11 mouse cellular contexts compared by ENCODE assay signal in the genomic region with DNA sequence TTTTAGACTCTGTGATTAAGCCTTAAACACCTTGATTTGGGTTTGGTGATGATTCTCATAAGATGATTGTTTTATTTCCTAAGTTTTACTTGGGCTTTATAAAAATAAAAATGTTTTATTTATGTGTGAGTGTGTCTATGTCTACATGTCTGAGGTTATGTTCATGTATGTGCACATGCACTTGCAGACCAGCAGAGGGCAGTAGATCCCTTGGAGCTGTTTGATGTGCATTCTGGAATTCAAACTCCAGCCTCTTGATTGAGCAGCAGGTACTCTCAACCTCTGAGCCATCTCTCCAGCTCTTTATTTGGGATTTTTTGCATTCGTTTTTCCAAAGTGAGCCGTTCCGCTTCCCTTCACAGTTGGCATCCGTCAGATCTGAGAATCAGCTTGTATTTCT.
DNase-seq lines count a peak whose midpoint lies in the region; ATAC-seq and TF ChIP-seq lines count a peak whose summit lies in the region.
"Had no signal": no experiment of that assay in that cellular context is flagged by ENCODE, and none has a peak within 500 bp of the region (broad histone marks: within the 10 kb centered on the region; RNA-seq: fewer than 3 reads in every experiment).

No protein-coding gene starts in this region.

- DNase-seq in CD4-positive, CD25-positive, alpha-beta regulatory T cell, adult 2 months (ENCODE audit: low read depth, low spot score): peak; percentile 9
- peak; percentile 10 for DNase-seq in kidney, adult 2 months
- no peak for DNase-seq in kidney, postnatal 10 days
- peak; percentile 9 for DNase-seq in 3T3-L1 (ENCODE audit: low read depth, low spot score)
- DNase-seq in neural tube, embryonic 10.5 days (ENCODE audit: extremely low spot score, low spot score): no peak
- DNase-seq: adrenal gland, adult 8-10 months had no signal

- H3K4me2 ChIP-seq in kidney, embryonic 14.5 days (replicated peaks; ENCODE audit: low read depth, low read length): no peak overlapping the region
- H3K4me2 ChIP-seq: lung, embryonic 15.5 days had no signal

- no peaks in the 10 kb centered on the region for H3K36me3 ChIP-seq in kidney, adult 2 months (ENCODE audit: control insufficient read depth, insufficient read depth, low read length)
- no peaks in the 10 kb centered on the region for H3K36me3 ChIP-seq in kidney, embryonic 14.5 days (ENCODE audit: control insufficient read depth, insufficient read depth, low read length)
- H3K36me3 ChIP-seq: lung, embryonic 15.5 days had no signal

- no peak for ATAC-seq in CD4-positive, CD25-positive, alpha-beta regulatory T cell, adult 4 months
- ATAC-seq in common myeloid progenitor, adult 5-6 weeks (replicated peaks; ENCODE audit: low read depth, poor library complexity, severe bottlenecking): peak; percentile 42; the same call in 1 of the 2 replicates
- no peak for ATAC-seq in kidney, embryonic 14.5 days (ENCODE audit: low FRiP score, low TSS enrichment)

- H3K4me1 ChIP-seq in kidney, adult 2 months (ENCODE audit: control insufficient read depth, insufficient read depth, low read length): no peaks in the 10 kb centered on the region
- no peaks in the 10 kb centered on the region for H3K4me1 ChIP-seq in kidney, embryonic 14.5 days (ENCODE audit: control insufficient read depth, insufficient read depth, low read length)
- H3K4me1 ChIP-seq: lung, embryonic 15.5 days had no signal

- 76% methylated on average over 4 of the region's 4 CpGs for WGBS in kidney, adult 2 months
- 87% methylated on average over 4 of the region's 4 CpGs for WGBS in kidney, embryonic 14.5 days

- no peak overlapping the region for H3K4me3 ChIP-seq in kidney, adult 2 months (ENCODE audit: insufficient read depth, low read depth, low read length)
- H3K4me3 ChIP-seq in kidney, embryonic 14.5 days (ENCODE audit: low read length): no peak overlapping the region
- H3K4me3 ChIP-seq: lung, embryonic 15.5 days; myocyte had no signal

- H3K9ac ChIP-seq in kidney, embryonic 14.5 days (ENCODE audit: low read depth, low read length): no peak overlapping the region
- H3K9ac ChIP-seq: lung, embryonic 15.5 days had no signal

- H3K27ac ChIP-seq in kidney, adult 2 months (ENCODE audit: insufficient read depth, low read depth, low read length): no peak overlapping the region
- no peak overlapping the region for H3K27ac ChIP-seq in kidney, embryonic 14.5 days (ENCODE audit: low read depth, low read length)
- H3K27ac ChIP-seq: lung, embryonic 15.5 days had no signal

- H3K27me3 ChIP-seq in kidney, adult 2 months (replicated peaks; ENCODE audit: control insufficient read depth, insufficient read depth, low read length): no peaks in the 10 kb centered on the region
- no peaks in the 10 kb centered on the region for H3K27me3 ChIP-seq in kidney, embryonic 14.5 days (ENCODE audit: control insufficient read depth, insufficient read depth, low read length)
- H3K27me3 ChIP-seq: lung, embryonic 15.5 days had no signal

- TF ChIP-seq CTCF in kidney, adult 2 months (conservative IDR thresholded peaks at IDR 0.05; ENCODE audit: insufficient read depth, insufficient read length, low read depth, low read length): peak; percentile 73

- no peaks in the 10 kb centered on the region for H3K9me3 ChIP-seq in kidney, embryonic 14.5 days (ENCODE audit: control insufficient read depth, low read length)
- H3K9me3 ChIP-seq: lung, embryonic 15.5 days had no signal

- no peak for TF ChIP-seq POLR2A in kidney, adult 2 months (IDR thresholded peaks at IDR 0.05; ENCODE audit: low read depth, low read length)

Comparison
In these comparisons a context has a peak if more than half of its experiments do, and no peak if none do; other contexts are left out.
1. DNase-seq: peak in CD4-positive, CD25-positive, alpha-beta regulatory T cell, adult 2 months (single experiment), kidney, adult 2 months (single experiment) and 3T3-L1 (single experiment); none in kidney, postnatal 10 days (single experiment) and neural tube, embryonic 10.5 days (single experiment).